Comparison of ENCODE assay signal across 8 mouse cellular contexts in genomic region chr13:95327345-95327741, GRCm38 (mm10). TPM values are rescaled to one million over a fixed set of nuclear protein-coding genes. Genes with fewer than 3 reads are reported as not detected.
DNase-seq lines count a peak whose midpoint lies in the region; ATAC-seq and TF ChIP-seq lines count a peak whose summit lies in the region.

No protein-coding gene starts in this region.

- H3K9ac ChIP-seq in embryonic facial prominence, embryonic 12.5 days = peak overlapping the region; percentile 96
- H3K9ac ChIP-seq in hindbrain, embryonic 15.5 days = peak overlapping the region; percentile 54
- H3K9ac ChIP-seq in limb, embryonic 15.5 days = peak overlapping the region; percentile 95; the same call in 1 of the 2 replicates

- peak overlapping the region; percentile 71 for H3K4me2 ChIP-seq in embryonic facial prominence, embryonic 12.5 days (replicated peaks)
- H3K4me2 ChIP-seq in hindbrain, embryonic 15.5 days = peak overlapping the region; percentile 71
- H3K4me2 ChIP-seq in limb, embryonic 15.5 days = peak overlapping the region; percentile 87
- H3K4me2 ChIP-seq in myocyte (ENCODE audit: low read depth) = peak overlapping the region; percentile 69

- H3K27me3 ChIP-seq in embryonic facial prominence, embryonic 12.5 days = no peaks in the 10 kb centered on the region
- H3K27me3 ChIP-seq in hindbrain, embryonic 15.5 days = no peaks in the 10 kb centered on the region
- H3K27me3 ChIP-seq in limb, embryonic 15.5 days = no peaks in the 10 kb centered on the region
- no peaks in the 10 kb centered on the region for H3K27me3 ChIP-seq in myocyte (ENCODE audit: control insufficient read depth, insufficient read depth, insufficient read length)

- no peak for ATAC-seq in embryonic facial prominence, embryonic 12.5 days (ENCODE audit: insufficient number of reproducible peaks, insufficient read depth, low FRiP score, low TSS enrichment)
- peak; percentile 19; the same call in 1 of the 2 replicates for ATAC-seq in hindbrain, embryonic 15.5 days (ENCODE audit: low FRiP score, low read depth)
- no peak for ATAC-seq in limb, embryonic 15.5 days (ENCODE audit: insufficient number of reproducible peaks, low FRiP score, low TSS enrichment, low read depth)

- peak overlapping the region; percentile 79 for H3K4me3 ChIP-seq in embryonic facial prominence, embryonic 12.5 days
- H3K4me3 ChIP-seq in hindbrain, embryonic 15.5 days = peak overlapping the region; percentile 82
- peak overlapping the region; percentile 81 for H3K4me3 ChIP-seq in limb, embryonic 15.5 days
- H3K4me3 ChIP-seq in myocyte = peak overlapping the region; percentile 89

- H3K27ac ChIP-seq in embryonic facial prominence, embryonic 12.5 days = peak overlapping the region; percentile 100
- peak overlapping the region; percentile 98 for H3K27ac ChIP-seq in hindbrain, embryonic 15.5 days (replicated peaks)
- peak overlapping the region; percentile 99 for H3K27ac ChIP-seq in limb, embryonic 15.5 days

- no peak for TF ChIP-seq POLR2A in myocyte (IDR thresholded peaks at IDR 0.05; ENCODE audit: insufficient read length, low read depth)

- no peaks in the 10 kb centered on the region for H3K9me3 ChIP-seq in embryonic facial prominence, embryonic 12.5 days
- H3K9me3 ChIP-seq in hindbrain, embryonic 15.5 days = no peaks in the 10 kb centered on the region
- no peaks in the 10 kb centered on the region for H3K9me3 ChIP-seq in limb, embryonic 15.5 days

- H3K36me3 ChIP-seq in embryonic facial prominence, embryonic 12.5 days = no peaks in the 10 kb centered on the region
- H3K36me3 ChIP-seq in hindbrain, embryonic 15.5 days = no peaks in the 10 kb centered on the region
- no peaks in the 10 kb centered on the region for H3K36me3 ChIP-seq in limb, embryonic 15.5 days
- no peaks in the 10 kb centered on the region for H3K36me3 ChIP-seq in myocyte (ENCODE audit: control insufficient read depth, insufficient read depth)

- WGBS in embryonic facial prominence, embryonic 12.5 days = 1% methylated on average over 5 of the region's 5 CpGs
- 2% methylated on average over 5 of the region's 5 CpGs for WGBS in hindbrain, embryonic 15.5 days
- WGBS in limb, embryonic 15.5 days = 3% methylated on average over 5 of the region's 5 CpGs

- H3ac ChIP-seq in myocyte (ENCODE audit: control insufficient read depth, insufficient read length) = no peak overlapping the region

- peaks cover 71% of the 10 kb centered on the region for H3K79me2 ChIP-seq in myocyte (ENCODE audit: control insufficient read depth, insufficient read depth)

- H3K4me1 ChIP-seq in embryonic facial prominence, embryonic 12.5 days = peaks cover 21% of the 10 kb centered on the region
- peaks cover 40% of the 10 kb centered on the region for H3K4me1 ChIP-seq in hindbrain, embryonic 15.5 days (replicated peaks)
- H3K4me1 ChIP-seq in limb, embryonic 15.5 days = peaks cover 31% of the 10 kb centered on the region

- peak; percentile 13 for DNase-seq in urinary bladder, postnatal 14 days (ENCODE audit: low spot score)
- no peak for DNase-seq in urinary bladder, postnatal 4 days (ENCODE audit: low spot score in 2 of 2)
- DNase-seq in B cell, adult 2 months = no peak
- no peak for DNase-seq in ovary, adult 18-20 months (ENCODE audit: low spot score)

TF ChIP-seq in myocyte, 11 proteins besides CTCF, POLR2A, EP300 and RAD21:
- no peak for TF ChIP-seq MAX (IDR thresholded peaks at IDR 0.05; ENCODE audit: low read depth)
- TF ChIP-seq E2F4 (IDR thresholded peaks at IDR 0.05; ENCODE audit: insufficient read depth) = no peak
- no peak for TF ChIP-seq POLR2AphosphoS2 (IDR thresholded peaks at IDR 0.05; ENCODE audit: insufficient read length, low read depth)
- no peak for TF ChIP-seq USF1 (IDR thresholded peaks at IDR 0.05; ENCODE audit: low read depth)
- TF ChIP-seq SRF (IDR thresholded peaks at IDR 0.05; ENCODE audit: control insufficient read depth, insufficient read length, low read depth) = no peak
- no peak for TF ChIP-seq REST (IDR thresholded peaks at IDR 0.05; ENCODE audit: insufficient read depth, insufficient read length)
- no peak for TF ChIP-seq CEBPB (IDR thresholded peaks at IDR 0.05; ENCODE audit: insufficient read depth, poor library complexity, severe bottlenecking)
- no peak for TF ChIP-seq MYOD1 (IDR thresholded peaks at IDR 0.05; ENCODE audit: control insufficient read depth in 1 of 3, insufficient read length in 2 of 3, low read depth in 2 of 3)
- no peak for TF ChIP-seq TCF3 (IDR thresholded peaks at IDR 0.05; ENCODE audit: insufficient read length, low read depth)
- no peak for TF ChIP-seq TCF12 (IDR thresholded peaks at IDR 0.05; ENCODE audit: insufficient read depth, poor library complexity, severe bottlenecking)
- no peak for TF ChIP-seq MYOG (IDR thresholded peaks at IDR 0.05; ENCODE audit: control insufficient read depth in 1 of 3, insufficient read depth in 1 of 3, insufficient read length in 2 of 3, low read depth in 2 of 3)

RNA-seq across cellular contexts. Expression of gene Zbed3, which starts 3.9 kb away (rescaled TPM):
- polyA plus RNA-seq in embryonic facial prominence, embryonic 12.5 days (2016; fragmentation: Nextera tagmentation; extraction: Ambion mirVana) = 97.3 and 98.9 TPM in 2 replicates
- polyA plus RNA-seq in hindbrain, embryonic 15.5 days (2015; fragmentation: Nextera tagmentation; extraction: Ambion mirVana) = 35.6 and 39.3 TPM in 2 replicates
- 58.9 and 59.9 TPM in 2 replicates for polyA plus RNA-seq in limb, embryonic 15.5 days (2015; fragmentation: Nextera tagmentation; extraction: Ambion mirVana)
- polyA plus RNA-seq in myocyte (2012; fragmentation: generic; extraction: Trizol) = 24.6 TPM

RNA-seq across cellular contexts. Expression of gene Aggf1, which starts 47.8 kb away (rescaled TPM):
- polyA plus RNA-seq in embryonic facial prominence, embryonic 12.5 days (2016; fragmentation: Nextera tagmentation; extraction: Ambion mirVana) = 47.4 TPM in 2 replicates
- 36.4 and 38.3 TPM in 2 replicates for polyA plus RNA-seq in hindbrain, embryonic 15.5 days (2015; fragmentation: Nextera tagmentation; extraction: Ambion mirVana)
- polyA plus RNA-seq in limb, embryonic 15.5 days (2015; fragmentation: Nextera tagmentation; extraction: Ambion mirVana) = 29.7 and 30.8 TPM in 2 replicates
- polyA plus RNA-seq in myocyte (2012; fragmentation: generic; extraction: Trizol) = 12.3 TPM
